Mouse (Mus musculus) induced T-regulatory cell, adult 2 months (primary cell): ENCODE data around the gene Lsm4.

Experiments
- DNase-seq: peaks from one replicate; pipeline ENCODE4 v3.0.0-alpha.2; 2012; ENCODE audit warnings: low read depth

The Lsm4 gene

DNA sequence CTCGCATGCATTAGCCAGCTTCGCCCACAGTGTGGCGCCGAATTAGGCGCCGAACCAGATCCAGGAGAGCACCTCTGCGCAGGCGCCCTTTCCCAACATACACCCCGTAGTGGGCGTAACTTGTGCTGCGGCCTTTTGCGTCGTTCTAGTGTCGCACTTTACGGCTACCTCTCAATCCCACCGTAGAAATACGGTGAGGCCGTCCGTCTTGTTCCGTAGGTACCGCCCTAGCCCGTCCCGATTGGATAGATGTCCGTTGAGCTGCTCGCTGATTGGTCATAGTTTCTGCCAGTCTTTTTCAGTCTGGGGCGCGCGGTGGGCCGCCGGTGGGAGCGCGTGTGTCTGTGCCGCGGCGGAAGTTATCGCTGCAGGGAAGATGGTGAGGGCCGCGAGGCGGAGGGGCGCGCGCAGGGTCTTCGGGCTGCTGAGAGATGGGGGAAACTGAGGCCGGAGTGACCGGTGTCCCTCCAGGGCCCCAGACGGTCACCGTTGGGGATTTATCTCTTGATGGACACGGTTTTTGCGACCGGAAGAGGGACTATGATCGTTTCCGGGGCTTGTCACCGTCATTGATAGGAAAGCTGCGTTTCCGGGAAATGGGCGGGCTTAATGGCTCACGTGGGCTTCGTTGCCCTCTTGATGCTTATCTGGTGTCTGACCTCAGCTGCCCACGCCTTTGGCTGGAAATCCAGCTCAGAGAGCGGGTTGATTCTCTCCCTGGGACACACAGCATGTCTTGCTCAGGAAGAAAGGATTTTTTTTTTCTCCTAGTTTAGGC is at the start of gene Lsm4:
Gene Lsm4 (plus strand): TSS at position 170 of the 778 bp plus-strand sequence.
- peak; percentile 100 for DNase-seq

DNA sequence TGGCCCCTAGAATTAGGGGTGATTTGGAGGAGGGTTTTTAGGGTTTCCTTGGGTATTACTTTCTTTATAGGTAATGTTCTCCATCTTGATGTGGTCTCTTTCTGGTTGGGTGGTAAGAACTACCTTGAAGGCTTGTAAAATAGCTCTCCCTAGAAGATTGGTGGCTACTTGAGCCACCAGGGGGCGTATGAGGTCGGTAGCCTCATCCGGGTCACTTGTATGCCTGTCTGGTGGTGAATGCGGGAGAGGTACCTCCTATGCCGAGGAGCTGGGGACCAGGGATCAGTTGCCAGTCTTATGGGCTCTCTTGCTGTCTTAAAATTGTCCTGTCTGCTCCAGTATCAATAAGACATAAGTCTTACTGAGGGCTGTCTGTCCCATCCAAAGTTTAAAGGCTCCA is 47.9 kb upstream of the Lsm4 start:
- peak; percentile 85 for DNase-seq

DNA sequence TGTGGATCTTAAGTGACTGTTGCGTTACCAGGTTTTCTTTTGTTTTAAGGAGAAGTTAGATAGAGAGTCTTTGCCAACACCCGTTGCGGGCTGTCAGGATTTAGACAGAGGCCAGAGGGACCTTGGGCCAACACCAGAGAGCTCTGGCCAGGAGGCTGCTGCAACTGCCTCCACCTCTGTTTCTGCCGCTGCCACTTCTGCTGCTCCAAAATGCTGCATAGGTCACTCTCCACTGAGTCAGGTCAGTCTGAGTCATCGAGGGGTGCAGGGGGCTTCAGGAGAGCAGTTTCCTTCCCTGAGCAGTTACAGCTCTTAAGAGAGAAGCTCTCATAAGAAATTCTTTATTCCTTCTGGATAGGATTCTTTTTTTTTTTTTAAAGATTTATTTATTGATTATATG is 46.0 kb upstream of the Lsm4 start:
- DNase-seq: no peak

DNA sequence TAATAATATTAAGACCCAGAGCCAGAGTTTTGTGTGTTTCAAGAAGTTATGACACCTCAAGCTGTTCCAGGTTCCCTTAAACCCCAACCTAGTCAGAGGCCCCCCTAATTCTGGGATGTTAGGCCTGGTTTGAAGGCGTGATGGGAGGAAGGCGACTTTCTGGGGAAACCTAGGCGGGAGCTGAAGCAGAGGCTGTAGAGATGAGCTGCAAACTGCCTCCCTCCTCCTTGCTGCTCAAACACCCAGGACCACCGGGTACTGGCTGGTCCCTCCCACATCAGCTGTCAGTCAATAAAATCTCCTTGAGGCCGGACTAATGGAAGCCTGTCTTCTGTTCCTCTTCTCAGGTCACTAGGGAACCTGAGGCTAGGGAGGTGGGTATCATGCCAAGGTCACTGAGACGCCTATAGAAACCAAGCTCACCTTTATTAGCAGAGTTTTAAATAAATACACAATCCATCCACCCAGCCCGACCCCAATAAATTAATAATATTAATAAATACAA is 44.0 kb upstream of the Lsm4 start:
- no peak for DNase-seq

DNA sequence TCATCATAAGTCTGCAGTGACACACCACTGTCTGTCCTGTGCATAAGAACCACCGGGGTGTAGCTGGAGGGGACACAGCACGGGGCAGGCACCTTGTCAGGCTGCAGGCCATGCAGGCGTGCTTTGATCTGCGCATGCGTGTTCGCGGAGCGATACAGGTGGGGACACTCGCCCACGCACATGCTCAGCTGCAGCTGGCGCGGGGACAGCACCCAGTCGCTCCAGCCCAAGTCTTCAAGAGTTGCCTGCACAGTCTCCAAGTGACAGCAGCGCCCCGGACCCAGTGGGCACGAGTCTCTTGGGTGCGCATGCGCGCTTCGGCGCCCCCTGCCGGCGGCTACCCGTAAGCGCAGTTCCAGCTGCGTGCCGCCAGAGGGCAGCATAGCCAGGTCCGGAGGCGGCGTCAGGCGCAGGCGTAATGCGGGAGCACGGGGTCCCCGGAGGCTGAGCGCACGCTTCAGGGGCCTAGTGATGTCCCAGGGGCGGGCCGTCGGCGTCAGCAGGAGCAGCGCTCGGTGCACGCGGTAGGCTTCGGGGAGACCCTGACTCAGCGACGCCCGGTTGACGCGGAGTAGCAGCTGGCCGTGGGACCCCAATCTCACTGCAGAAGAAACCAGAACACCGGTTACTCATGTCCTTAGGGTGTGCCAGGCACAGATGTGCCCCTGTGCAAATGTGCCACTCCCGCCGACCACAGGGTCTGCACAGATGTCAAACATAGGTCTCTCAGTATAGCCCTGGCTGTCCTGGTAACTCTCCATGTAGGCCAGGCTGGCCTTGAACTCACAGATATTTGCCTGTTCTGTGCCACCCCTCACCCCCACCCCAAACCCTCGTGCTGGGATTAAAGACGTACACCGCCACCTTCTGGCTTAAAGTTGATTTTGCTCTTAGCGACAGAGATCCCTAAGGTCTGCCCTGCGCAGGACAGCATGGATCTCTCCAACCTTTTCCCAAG is 43.2 kb upstream of the Lsm4 start:
- DNase-seq: peak; percentile 95

DNA sequence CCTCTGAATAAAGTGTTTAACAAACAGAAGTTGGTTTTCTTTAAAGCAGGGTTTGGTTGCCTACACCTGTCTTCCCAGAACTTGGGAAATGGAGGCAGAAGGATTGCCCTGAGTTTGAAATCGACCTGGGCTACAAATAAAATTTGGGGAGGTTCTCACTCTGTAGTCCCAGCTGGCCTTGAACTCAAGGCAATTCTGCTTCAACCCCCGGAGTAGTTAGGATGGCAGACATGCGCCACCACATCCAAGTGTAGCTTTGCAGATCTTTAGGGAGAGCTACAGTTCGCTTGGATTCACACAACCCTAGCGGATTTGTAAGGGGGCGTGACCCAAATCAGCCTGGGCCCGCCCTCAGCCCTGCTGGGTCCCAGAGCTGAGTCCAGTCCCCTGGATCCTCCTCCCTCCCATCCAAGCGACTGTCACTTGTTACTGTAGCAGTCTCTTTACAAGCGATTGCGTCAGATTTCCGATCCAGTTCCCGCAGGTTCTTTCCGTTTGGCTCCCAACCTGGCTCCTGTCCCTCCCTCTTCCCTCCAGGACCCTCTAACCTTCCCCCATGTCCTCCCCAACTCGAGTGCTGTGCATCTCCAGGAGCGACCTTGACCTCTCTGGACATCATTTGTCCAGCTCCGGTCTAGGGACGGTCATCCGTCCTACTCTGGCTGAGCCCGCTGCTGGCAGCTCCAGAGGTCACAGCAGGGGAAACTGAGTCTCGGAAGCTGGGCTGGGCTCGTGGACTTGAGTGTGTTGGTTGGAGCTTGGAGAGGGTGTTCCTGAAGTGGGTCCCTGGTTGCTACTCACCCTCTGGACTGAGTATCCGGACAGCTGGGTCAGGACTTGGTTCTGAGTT is 42.3 kb upstream of the Lsm4 start:
- peak; percentile 42 for DNase-seq

DNA sequence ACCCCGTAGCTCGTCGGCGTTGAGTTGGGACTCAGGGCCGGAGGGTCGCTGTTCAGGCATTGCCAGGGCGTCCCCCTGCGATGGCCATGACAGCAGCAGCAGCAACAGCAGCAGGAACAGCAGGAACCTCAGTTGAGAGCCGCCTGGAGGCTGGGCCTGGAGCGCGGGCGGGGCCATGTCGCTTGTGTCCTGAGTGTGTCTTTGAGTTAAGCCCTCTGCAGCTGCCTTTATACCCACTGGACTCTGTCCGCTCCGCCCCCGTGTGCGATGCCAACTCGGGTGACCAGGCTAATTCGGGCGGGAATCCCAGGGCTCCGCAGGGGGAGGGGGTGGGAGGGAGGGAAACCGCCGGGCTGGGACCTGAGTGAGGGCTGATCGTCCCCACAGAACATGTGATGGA is 41.6 kb upstream of the Lsm4 start:
- no peak for DNase-seq

DNA sequence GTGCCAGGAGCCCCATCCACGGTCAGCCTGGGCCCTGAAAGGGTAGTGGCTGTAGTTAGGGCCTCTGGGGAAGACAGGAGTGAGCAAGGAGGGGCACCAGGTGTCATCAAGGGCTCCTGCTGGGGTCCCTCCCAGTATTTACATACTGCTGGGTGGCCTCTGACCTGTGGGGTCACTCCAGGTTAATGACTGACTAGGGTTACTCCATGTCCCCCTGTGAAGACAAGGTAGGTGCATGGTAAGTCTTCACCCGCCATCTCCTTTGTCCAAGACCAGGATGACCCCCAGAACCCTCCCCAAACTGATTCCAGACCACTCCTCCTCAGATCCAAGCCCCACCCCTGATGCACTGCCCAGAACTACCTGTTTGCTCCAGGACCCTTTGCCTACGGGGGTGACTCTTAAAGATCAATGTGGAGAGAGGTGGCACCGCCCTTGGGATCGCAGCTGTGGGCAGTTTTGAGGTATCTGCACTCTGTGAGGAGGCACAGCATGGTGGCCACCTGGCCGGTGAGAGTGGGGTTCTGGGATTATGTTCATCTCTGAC is 40.6 kb upstream of the Lsm4 start, which contains the start of gene Gdf15:
Gene Gdf15 (minus strand): TSS at position 111 of the 547 bp plus-strand sequence.
- DNase-seq: no peak

DNA sequence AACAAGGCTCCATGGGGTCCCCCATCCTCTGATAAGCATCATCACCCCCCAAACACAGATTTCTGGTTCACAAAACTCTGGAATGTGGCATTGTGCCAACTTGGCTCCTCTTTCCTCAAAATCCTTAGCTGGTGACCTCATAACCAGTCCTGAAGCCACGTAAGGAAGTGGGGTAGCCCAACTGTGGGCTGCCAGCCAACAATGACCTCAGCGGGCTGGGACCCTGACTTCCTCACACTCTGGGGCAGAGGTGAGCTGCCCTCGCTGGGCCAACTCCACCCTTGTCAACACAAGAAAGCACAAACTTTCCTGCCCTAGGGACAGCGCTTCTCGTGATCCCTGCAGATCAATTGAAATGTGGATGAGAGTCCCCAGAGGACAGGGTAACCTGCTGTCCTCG is 39.0 kb upstream of the Lsm4 start:
- DNase-seq: no peak

DNA sequence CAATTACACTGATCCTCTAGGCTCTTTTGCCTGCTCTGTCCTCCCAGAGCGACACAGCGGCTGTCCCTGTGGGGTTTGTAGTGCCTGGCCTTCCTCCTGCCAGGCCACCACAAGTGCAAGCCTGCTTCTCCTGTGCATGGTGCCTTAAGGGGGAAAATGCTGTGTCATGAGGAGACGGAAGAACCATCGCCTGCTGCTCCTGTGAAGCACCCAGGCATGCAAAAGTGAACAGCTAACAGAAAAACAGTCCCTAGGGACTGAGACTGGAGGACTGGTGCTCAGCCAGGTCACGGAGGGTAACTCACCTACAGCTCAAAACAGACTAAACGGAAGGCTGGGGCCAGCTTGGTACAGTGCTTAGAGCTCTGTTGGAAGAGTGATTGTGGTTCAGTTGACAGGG is 37.5 kb upstream of the Lsm4 start:
- no peak for DNase-seq

DNA sequence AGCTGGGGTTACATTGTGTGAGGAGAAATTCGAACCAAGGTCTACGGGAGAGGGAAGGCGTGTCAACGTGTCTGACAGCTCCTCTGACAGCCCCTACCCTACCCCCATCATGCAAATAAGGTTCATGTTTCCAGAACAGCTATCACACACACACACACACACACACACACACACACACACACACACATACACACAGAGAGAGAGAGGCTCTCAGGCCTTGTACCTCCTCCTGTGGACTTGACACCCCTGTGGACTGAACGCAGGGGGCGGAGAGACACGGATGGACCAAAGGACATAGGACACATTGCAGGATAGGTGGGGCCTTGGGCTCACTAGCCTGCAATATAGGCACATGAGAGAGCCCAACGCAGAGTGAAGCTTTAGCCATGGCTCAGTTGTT is 36.2 kb upstream of the Lsm4 start:
- no peak for DNase-seq

DNA sequence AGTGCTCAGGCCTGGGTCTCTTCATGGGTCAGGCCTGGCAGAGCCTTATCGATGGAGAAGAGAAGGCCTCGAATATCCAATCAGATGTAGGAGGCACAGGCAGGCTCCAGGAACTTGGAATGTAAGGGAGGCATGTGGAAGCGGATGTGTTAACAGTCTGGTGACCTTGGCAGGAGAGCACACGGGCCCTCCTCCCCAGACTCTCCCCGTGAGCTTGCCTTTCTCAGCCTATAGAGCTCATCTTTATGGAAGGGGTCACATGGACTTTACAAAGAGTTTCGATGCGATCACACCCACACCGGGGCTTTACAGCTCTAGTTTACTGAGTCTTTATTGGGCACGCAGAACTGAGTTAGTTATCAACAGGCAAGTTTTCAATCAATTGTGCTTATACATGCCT is 34.3 kb upstream of the Lsm4 start:
- DNase-seq: no peak

DNA sequence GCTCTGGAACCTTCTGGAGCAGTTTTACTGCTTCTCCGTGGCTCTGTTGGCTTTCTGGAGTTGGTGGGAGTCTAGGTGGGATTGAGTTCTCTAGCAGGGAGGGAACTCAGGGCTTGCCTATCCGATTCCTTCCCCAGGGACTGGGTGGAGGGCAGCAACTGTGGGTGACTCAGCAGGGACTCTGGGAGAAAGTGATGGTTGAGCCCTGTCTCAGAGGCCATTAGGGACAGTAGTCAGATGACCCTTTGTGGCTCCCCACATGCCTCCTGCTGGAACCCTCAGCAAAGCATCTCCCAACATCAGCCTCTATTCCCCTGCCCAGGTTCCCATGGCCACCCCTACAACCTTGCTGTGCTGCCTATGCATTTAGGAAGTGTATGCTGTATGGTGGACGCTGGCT is 30.0 kb upstream of the Lsm4 start:
- no peak for DNase-seq

DNA sequence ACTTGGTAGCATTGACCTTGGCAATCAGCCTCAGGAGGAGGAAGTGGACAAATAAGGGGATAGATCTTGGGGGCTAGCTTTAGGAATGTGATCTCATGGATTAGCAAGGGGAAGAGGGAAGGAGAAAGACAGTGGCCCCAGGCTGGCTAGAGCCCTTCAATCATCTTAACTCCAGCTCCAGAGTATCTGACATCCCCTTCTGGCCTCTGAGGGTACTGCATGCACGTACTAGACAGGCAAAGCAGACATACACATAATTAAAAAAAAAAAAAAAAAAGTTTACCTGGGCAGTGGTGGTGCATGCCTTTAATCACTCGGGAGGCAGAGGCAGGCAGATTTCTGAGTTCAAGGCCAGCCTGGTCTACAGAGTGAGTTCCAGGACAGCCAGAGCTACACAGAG is 29.0 kb upstream of the Lsm4 start:
- peak; percentile 69 for DNase-seq

DNA sequence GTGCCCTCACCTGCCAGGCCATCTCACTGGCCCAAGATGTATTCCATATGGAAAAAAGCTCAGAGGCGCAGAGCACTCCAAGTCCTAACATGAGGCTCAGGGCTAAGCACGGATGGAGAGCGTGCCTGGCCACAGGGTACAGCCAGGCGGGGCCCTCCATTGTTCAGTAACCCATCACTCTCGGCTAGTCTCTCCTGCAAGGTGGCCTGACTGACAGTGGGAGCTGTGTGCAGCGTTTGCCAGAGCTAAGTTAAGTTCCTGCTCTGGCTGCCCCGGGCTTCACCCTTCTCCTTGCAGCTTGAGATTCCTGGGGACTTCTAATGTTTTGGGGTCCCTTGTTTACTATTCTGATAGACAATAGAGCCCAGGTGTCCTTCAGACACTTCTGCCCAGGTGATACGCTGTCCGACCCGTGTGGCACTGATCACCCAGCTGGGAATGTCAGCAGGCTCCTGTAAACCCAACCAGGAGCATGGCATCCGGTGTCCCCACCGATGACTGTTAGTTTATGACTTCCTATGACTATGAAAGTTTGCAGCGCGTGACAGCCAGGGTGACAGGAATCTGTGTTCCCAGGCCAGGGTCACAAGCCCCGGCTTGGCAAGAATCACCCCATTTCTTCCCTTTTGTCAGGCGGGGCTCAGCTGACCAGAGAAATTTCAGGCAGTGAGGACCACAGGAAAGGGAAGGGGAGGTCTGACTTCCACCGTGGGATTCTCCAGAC is 27.4 kb upstream of the Lsm4 start:
- DNase-seq: no peak

DNA sequence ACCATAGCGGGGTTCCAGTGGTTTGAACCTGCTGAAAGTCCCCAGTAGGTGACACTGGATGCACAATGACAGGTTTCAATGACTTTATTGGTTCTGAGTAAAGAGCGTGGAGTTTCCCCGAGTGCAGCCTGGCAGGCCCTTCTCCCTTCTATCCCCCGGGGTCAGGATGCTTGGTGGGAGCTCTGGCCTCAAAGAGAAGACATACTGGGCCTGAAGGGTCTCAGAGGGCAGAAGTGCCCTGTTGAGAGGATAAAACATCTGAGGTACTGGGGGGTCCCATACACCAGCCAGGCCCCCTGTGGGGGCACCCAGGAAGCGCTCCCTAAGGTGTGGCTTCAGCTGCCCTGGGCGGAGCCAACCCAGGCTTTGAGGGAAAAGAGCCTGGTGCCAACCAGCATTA is 26.7 kb upstream of the Lsm4 start:
- no peak for DNase-seq

DNA sequence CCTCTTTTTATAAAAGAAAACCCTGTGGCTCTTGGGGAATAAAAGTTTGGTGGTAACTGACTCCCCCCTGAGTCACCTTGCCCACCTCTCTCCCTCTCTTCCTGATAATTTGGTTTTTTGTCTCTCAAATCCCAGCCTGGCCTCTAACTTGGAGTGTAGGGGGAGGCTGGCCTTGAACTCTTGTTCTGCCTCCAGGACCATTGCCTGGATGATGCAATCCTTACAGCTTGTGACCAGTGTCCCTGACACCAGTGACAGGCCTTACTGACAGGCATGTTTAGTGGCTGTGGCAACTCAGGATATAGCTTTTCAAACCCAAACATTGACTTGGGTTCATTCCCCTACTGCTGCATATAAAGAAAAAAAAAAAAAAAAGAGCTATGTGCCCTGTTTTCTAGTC is 26.3 kb upstream of the Lsm4 start:
- no peak for DNase-seq

DNA sequence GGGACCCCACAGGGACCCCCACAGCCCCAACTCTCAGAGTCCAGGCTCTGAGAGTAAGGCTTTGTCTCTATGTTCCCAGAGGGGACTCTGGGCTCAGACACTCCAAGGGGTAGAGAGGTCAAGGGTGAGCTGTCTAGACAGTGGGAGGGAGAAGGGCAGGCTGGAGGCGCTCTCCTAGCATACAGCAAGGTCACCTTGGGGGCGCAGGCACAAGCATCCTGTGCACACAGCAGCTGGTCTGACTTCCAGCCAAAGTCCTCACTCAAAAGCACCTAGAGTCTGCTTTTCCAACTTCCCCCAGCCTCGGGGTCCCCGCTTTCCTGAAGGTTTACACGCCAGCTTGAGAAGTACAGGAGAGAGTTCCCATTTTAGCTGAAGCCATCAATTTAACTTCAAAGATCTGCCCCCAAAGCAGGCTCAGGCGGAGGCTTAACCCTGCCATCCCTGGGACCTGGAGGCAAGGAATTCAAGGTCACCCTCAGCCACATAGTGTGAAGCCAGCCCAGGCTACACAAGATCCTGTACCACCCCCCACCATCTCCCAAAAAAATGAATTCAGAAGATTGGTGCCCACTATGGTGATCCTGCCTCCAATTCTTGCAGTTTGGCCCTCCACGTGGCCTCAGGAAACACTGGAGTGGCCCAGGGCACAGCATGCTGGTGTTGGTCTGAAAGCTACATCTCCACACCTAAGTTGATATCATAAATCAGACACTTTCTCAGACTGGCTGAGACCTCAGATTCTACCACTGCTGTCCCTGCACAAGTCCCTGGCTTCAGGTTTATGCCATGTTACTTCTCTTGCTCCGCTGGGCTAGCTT is 25.5 kb upstream of the Lsm4 start:
- no peak for DNase-seq

DNA sequence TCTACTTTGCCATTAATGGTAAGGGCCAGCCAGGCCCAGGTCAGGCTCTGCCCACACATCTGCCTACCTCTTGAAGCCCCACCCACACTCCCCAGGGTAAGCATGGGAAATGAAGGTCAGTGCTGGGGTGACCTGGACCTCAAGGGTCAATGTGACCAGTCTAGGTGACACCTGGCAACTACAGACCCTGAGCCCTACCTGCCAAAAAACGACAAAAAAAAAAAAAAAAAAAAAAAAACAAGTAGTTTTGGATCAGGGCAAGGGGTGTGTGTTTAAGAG is 24.9 kb upstream of the Lsm4 start:
- no peak for DNase-seq

DNA sequence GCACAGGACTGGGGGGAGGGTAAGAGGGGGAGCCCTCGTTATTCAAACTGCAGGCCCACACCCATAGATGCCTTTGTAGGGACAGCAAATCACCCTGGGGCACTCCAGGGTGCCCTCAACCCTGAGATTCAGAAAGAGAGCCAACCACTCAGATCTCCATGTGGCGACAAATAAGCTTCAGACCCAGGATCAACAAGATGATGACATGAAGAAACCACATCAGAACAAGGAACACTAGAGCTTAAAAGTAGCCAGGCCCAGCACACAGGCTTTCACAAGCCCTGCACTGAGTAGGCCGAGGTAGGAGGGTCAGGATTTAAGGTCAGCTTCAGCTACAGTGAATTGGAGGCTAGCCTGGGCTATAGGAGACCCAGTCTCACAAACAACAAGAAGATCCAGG is 24.1 kb upstream of the Lsm4 start:
- DNase-seq: no peak
